Mouse (Mus musculus): ENCODE results near the gene Mapk6. TPM values are rescaled to one million over a fixed set of nuclear protein-coding genes. Genes with fewer than 3 reads are reported as not detected.

Mapk6 gene
- polyA plus RNA-seq, 1 experiment from 2014 or later, result 142 TPM

DNA sequence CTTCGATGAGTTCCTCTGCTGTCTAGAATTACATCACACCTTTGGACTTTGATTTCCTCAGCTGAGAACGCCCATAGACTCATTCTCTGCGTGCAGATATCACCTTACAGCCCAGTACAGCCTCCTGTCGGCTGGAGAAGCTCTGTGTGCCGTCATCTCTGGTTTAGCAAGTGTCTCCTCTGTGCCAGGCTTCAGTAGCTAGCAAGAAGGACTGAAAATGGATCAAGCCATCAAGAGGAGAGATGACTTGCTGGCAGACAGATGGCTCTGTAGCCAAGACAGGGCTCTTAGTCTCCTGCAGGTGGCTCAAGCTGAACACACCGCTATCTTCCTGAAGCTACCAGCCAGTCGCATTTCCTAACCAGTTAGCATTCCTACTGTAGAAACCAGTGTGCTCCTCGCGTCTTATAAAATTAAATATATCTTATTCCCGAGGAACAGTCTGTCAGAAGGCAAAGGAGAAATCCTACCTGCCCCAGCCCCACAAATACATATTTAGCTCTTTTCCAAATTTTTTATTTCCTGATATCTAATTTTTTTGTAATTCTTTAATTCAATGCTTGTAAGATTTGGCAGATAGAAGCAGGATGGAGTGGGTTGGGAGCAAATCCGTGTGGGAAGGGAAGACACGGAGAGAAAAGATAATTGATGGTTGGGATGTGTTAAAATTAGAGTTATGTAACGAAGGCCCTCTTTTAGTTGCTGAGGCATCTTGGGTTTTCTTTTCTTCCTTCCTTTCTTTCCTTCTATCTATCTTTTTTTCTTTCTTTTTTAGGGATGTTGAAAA, 87.5 kb downstream of the Mapk6 start:
- no peak overlapping the region for H3K27ac ChIP-seq (ENCODE audit: low read depth, low read length)
- H3K9me3 ChIP-seq (ENCODE audit: control insufficient read depth, low read length), result no peaks in the 10 kb centered on the region
- H3K9ac ChIP-seq (ENCODE audit: low read depth, low read length), result no peak overlapping the region
- 85% methylated on average over 13 of the region's 13 CpGs for WGBS
- no peak overlapping the region for H3K4me3 ChIP-seq (ENCODE audit: low read length)
- ATAC-seq, result no peak
- no peak overlapping the region for H3K4me2 ChIP-seq (ENCODE audit: low read length)
- H3K27me3 ChIP-seq (replicated peaks; ENCODE audit: control insufficient read depth, insufficient read depth, low read length), result no peaks in the 10 kb centered on the region
- no peaks in the 10 kb centered on the region; the same call in 1 of the 2 replicates for H3K36me3 ChIP-seq (ENCODE audit: control insufficient read depth, insufficient read depth, low read length)
- no peaks in the 10 kb centered on the region for H3K4me1 ChIP-seq (ENCODE audit: control insufficient read depth, insufficient read depth, low read depth, low read length)

DNA sequence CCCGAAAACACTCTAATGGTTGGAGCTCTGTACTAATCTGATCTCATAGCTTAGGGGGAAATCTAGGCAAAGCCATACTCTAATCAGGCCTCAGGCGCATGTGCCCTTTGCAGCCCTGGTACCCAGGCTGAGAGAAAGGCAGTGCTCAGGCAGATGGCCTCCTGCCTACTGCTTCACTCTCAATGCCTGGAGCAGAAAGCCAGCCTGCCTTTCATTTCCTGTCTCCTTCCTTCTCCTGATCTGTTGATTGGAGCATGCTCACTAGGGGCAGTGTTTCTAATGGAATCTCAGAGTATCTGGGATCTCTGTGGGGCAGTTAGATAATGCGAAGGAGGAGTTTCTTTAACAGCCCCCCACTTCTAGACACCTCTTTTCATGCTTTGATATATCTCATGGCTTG, 90.4 kb downstream of the Mapk6 start:
- no peak overlapping the region for H3K9ac ChIP-seq (ENCODE audit: low read depth, low read length)
- no peaks in the 10 kb centered on the region for H3K36me3 ChIP-seq (ENCODE audit: control insufficient read depth, insufficient read depth, low read length)
- H3K4me3 ChIP-seq (ENCODE audit: low read length), result no peak overlapping the region
- no peaks in the 10 kb centered on the region for H3K27me3 ChIP-seq (replicated peaks; ENCODE audit: control insufficient read depth, insufficient read depth, low read length)
- H3K27ac ChIP-seq (ENCODE audit: low read depth, low read length), result no peak overlapping the region
- no peak for ATAC-seq
- no peaks in the 10 kb centered on the region for H3K9me3 ChIP-seq (ENCODE audit: control insufficient read depth, low read length)
- WGBS, result 73% methylated on average over 3 of the region's 3 CpGs
- peaks cover 11% of the 10 kb centered on the region for H3K4me1 ChIP-seq (ENCODE audit: control insufficient read depth, insufficient read depth, low read depth, low read length)
- no peak overlapping the region for H3K4me2 ChIP-seq (ENCODE audit: low read length)

Other genes with a start within 250 kb of the Mapk6 start
- gene Myo5c, start 178.0 kb downstream of the Mapk6 start, polyA plus RNA-seq (2015; fragmentation: Nextera tagmentation; extraction: Ambion mirVana), result 0.41 and 0.51 TPM in 2 replicates
- gene Gnb5, start 103.7 kb downstream of the Mapk6 start, polyA plus RNA-seq (2015; fragmentation: Nextera tagmentation; extraction: Ambion mirVana), result 89.1 and 97.7 TPM in 2 replicates
- not detected in 2 replicates for gene Bcl2l10, start 62.2 kb downstream of the Mapk6 start, polyA plus RNA-seq (2015; fragmentation: Nextera tagmentation; extraction: Ambion mirVana)
- gene Leo1, start 31.5 kb upstream of the Mapk6 start, polyA plus RNA-seq (2015; fragmentation: Nextera tagmentation; extraction: Ambion mirVana), result 42.6 and 43.0 TPM in 2 replicates
- 75.6 and 79.5 TPM in 2 replicates for gene Tmod3, start 149.7 kb upstream of the Mapk6 start, polyA plus RNA-seq (2015; fragmentation: Nextera tagmentation; extraction: Ambion mirVana)
- 291 and 339 TPM in 2 replicates for gene Tmod2, start 201.3 kb upstream of the Mapk6 start, polyA plus RNA-seq (2015; fragmentation: Nextera tagmentation; extraction: Ambion mirVana)
- 34.9 and 36.3 TPM in 2 replicates for gene Lysmd2, start 215.7 kb upstream of the Mapk6 start, polyA plus RNA-seq (2015; fragmentation: Nextera tagmentation; extraction: Ambion mirVana)